Mouse (Mus musculus) embryonic fibroblast, embryonic 13.5 days (primary cell): ENCODE measurements at regions not wholly inside any gene's neighbourhood (a gene's known extent, or its start where the extent isn't known, plus 50 kb on each side); places are given as distances from the start of the nearest gene placed in this dataset.
A peak's percentile ranks its signal among the peaks of the same experiment; 100 is the strongest.
"Not testable (repeated sequence)": the region's sequence is repeated elsewhere in the genome, so short reads cannot be mapped to it uniquely, and the experiment has no call there.

Source experiments
- H3K27ac ChIP-seq: 2 replicates; pipeline ENCODE4 v1.5.1; 2012; ENCODE audit warnings: low read length, control low read depth, inconsistent platforms; ENCODE audit not compliant: insufficient read depth
- H3K4me1 ChIP-seq: 2 replicates; pipeline ENCODE4 v1.6.1; 2011; ENCODE audit warnings: low read length; ENCODE audit not compliant: control insufficient read depth, insufficient read depth
- H3K4me3 ChIP-seq: 2 replicates; pipeline ENCODE4 v1.5.1; 2011; ENCODE audit warnings: mild to moderate bottlenecking, control low read depth, low read length; ENCODE audit not compliant: insufficient read depth
- CTCF ChIP-seq: IDR thresholded peaks from 2 replicates; pipeline ENCODE4 v1.5.1; 2011; ENCODE audit warnings: mild to moderate bottlenecking, control low read depth, low read length, moderate library complexity, borderline replicate concordance; ENCODE audit not compliant: insufficient read depth
- POLR2A ChIP-seq: IDR thresholded peaks from 2 replicates; pipeline ENCODE4 v1.6.1; 2011; ENCODE audit warnings: low read depth, mild to moderate bottlenecking, control low read depth, low read length, moderate library complexity

GRCm38 (mm10) chr14:104410730-104411129 is 57.1 kb downstream of the Pou4f1 start:
- H3K27ac ChIP-seq, result no peak overlapping the region
- H3K4me3 ChIP-seq, result no peak overlapping the region
- H3K4me1 ChIP-seq, result no peaks in the 10 kb centered on the region
- TF ChIP-seq POLR2A (no peak), CTCF (no peak)

- no peak for TF ChIP-seq CTCF
- no peak for TF ChIP-seq POLR2A
- Histone ChIP-seq H3K4me1 (no peaks in the 10 kb centered on the region), H3K4me3 (no peak overlapping the region), H3K27ac (no peak overlapping the region)
These were observed 57.5 kb downstream of the Pou4f1 start for GRCm38 (mm10) chr14:104410292-104410691.

- Histone ChIP-seq H3K4me3 (no peak overlapping the region), H3K27ac (no peak overlapping the region), H3K4me1 (no peaks in the 10 kb centered on the region)
- TF ChIP-seq POLR2A (no peak), CTCF (no peak)
These were observed 61.7 kb downstream of the Pou4f1 start for GRCm38 (mm10) chr14:104406062-104406461.

DNA sequence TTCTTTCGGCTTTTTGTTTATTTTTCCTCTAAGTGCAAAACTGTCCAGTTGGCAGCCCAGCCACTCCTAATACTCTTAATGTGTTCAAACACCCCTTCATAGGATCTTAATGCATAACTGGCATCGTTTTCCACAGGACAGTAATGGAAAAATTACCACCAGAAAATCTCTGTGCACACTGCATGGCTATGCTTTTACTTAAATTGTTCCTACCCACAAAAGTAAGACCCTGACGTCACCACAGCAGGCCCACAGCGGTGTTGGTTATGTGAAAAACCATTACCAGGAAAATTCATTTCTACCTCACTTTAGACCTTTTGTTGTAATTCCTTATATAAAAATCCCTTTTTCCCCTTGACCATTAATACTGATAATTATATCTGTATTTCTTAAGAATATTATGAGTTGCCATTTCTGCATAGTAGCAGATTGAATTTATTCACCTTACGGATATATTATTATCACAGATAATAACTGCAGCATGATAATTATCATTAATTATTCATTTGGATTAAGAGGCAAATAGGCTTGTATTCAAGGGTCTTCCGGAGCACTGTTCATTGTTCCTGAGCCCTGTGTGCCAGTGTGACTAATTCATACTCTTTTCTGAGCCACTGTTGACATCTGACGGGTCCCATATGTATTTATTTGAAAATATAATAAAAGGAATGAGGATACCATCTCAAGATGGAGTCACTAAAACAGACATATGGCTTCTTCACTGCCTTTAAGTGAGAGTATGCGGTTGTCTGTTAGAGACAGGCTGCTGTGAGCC is 78.3 kb downstream of the Pou4f1 start:
- TF ChIP-seq POLR2A (no peak), CTCF (no peak)
- Histone ChIP-seq H3K27ac (no peak overlapping the region), H3K4me1 (no peaks in the 10 kb centered on the region), H3K4me3 (no peak overlapping the region)

DNA sequence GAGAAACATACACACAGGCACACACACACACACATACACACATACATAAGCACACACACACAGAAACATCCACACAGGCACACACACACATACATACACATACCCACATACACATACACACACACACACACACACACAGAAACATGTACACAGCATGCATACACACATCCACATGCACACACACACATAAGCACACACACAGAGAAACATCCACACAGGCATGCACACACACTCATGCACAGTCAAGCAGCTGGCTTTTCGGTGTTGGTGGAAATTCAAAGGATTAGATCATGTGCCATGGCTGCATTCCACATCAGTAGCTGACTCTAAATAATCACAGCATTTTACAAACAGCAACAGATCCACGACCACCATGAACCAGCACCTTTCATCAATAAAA is 78.9 kb downstream of the Pou4f1 start:
- no peak overlapping the region for H3K4me3 ChIP-seq
- H3K4me1 ChIP-seq, result no peaks in the 10 kb centered on the region
- H3K27ac ChIP-seq, result no peak overlapping the region
- TF ChIP-seq POLR2A (no peak), CTCF (no peak)

DNA sequence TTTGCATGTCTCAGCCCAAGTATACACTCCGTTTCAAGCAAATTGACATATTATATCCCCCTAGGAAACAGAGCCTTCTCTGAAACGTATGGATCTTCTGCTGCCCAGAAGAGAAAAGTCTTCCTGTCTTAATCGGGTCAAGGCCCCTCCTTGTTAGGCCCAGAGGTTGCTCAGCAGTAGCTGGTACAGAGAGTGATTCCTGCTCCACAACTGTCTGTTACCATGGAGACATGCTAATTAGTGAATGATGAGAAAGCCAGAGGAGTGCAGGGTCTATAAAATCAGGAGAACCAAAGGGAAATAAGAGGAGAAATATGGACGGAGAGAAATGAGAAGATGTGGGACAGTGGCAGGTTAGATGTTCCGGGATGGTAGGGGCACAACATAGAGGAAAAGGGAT is 86.8 kb downstream of the Pou4f1 start:
- H3K27ac ChIP-seq, result no peak overlapping the region
- H3K4me3 ChIP-seq, result no peak overlapping the region
- TF ChIP-seq CTCF, result no peak
- no peak for TF ChIP-seq POLR2A
- no peaks in the 10 kb centered on the region for H3K4me1 ChIP-seq

DNA sequence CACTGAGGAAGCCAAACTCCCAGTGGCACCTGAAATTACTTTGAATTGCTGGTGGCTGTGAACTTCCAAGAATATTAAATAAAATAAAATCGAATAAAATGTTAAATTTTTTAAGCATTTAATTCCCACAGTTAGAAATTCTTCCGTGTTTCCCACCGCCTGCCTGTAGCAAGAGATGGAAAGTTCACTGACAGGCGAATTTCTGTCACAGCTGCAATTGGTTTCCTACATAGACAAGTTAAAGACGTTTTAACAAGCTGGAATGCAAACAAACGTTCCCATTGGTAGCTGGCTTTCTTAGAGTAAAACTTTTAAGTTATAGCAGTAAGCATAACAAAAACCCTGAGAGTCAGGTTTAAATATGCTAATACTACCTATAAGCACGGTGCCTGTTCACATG is 95.0 kb downstream of the Pou4f1 start:
- H3K4me3 ChIP-seq, result no peak overlapping the region
- TF ChIP-seq CTCF, result no peak
- no peak for TF ChIP-seq POLR2A
- H3K27ac ChIP-seq, result no peak overlapping the region
- H3K4me1 ChIP-seq, result no peaks in the 10 kb centered on the region

- no peak overlapping the region for H3K4me3 ChIP-seq
- H3K27ac ChIP-seq, result no peak overlapping the region
- H3K4me1 ChIP-seq, result no peaks in the 10 kb centered on the region
- TF ChIP-seq POLR2A (no peak), CTCF (no peak)
These were observed 111.2 kb downstream of the Pou4f1 start for GRCm38 (mm10) chr14:104356636-104357035.

DNA sequence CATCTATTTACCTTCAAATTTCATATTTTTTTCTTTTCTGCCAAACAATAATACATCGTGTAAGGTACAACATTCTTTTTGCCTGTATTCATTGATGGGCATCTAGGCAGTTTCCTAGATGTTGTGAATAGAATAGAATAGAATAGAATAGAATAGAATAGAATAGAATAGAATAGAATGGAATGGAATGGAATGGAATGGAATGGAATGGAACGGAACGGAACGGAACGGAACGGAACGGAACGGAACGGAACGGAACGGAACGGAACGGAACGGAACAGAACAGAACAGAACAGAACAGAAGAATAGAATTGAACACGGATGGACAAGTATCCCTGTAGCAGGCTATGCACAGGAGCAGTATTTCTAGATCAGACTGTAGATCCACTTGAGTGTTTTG is 131.0 kb downstream of the Pou4f1 start:
- not testable (repeated sequence) for H3K4me1 ChIP-seq, H3K27ac ChIP-seq, H3K4me3 ChIP-seq
- TF ChIP-seq CTCF, result peak; percentile 1; the same call in 1 of the 2 replicates

- TF ChIP-seq CTCF, result no peak
- TF ChIP-seq POLR2A, result no peak
- no peak overlapping the region for H3K27ac ChIP-seq
- H3K4me3 ChIP-seq, result no peak overlapping the region
- no peaks in the 10 kb centered on the region for H3K4me1 ChIP-seq
These were observed 141.7 kb downstream of the Pou4f1 start for GRCm38 (mm10) chr14:104326089-104326488.

DNA sequence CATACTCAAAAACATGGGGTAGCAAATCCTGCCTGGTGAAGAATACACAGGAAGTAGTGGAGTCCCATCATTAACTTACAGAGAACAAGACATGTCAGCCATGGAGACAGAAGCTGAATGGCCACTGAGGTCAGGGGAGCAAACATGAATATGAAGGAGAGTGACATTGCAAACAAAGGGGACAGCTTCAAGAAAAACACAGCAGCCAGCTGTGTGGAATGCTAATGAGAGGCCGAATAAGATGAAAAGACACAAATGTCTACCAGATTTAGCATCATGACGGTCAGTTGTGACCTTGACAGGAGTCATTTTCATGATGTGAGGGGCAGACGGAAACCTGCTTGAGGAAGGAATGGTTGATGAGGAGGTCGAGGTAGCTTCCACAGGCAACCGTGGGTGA is 167.7 kb downstream of the Pou4f1 start:
- no peak overlapping the region for H3K27ac ChIP-seq
- no peaks in the 10 kb centered on the region for H3K4me1 ChIP-seq
- H3K4me3 ChIP-seq, result no peak overlapping the region
- no peak for TF ChIP-seq POLR2A

- Histone ChIP-seq H3K4me3 (no peak overlapping the region), H3K4me1 (no peaks in the 10 kb centered on the region), H3K27ac (no peak overlapping the region)
- TF ChIP-seq CTCF, result no peak
- no peak for TF ChIP-seq POLR2A
These were observed 169.5 kb downstream of the Pou4f1 start for GRCm38 (mm10) chr14:104298312-104298711.
